Mouse (Mus musculus) layer of hippocampus, postnatal 14 days (tissue): ENCODE data around the gene Klhl21. TPM values are rescaled to one million over a fixed set of nuclear protein-coding genes. Genes with fewer than 3 reads are reported as not detected.

Experiments
- DNase-seq, 2 experiments: peaks; one replicate each; pipeline ENCODE4 v3.0.0; 2021 to 2022; ENCODE audit warnings: low spot score in 2 of 2, mixed read lengths in 1 of 2
- total RNA-seq, 2 experiments: library from RNA; stranded (reverse); gene quantifications; 2 replicates each; pipeline ENCODE4 v1.2.3; 2021

The Klhl21 gene
- total RNA-seq, 2 experiments from 2014 or later, result 16.4 to 18.6 TPM

- DNase-seq, result no peak
Measured at GRCm38 (mm10) chr4:151995371-151996172, 13.0 kb upstream of the Klhl21 start.

GRCm38 (mm10) chr4:151996173-151996950 is 12.2 kb upstream of the Klhl21 start, which contains the start of gene Phf13:
Phf13 (minus strand) TSS chr4:151996258.
- peak; percentile 98 to 99 for DNase-seq

DNA sequence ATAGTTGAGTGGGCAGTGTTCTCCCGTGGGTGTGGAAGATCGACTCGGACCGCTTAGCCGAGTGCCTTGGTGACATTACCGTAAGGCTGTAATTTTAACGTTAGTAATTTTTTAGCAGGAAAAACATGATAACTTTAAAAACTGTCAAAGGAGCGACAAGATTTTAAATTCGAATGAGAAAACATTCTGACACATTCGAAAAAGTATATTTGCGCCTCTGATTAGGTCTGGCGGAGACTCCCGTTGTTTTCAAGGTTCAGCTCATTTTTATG is 11.7 kb upstream of the Klhl21 start:
- DNase-seq, result no peak

DNA sequence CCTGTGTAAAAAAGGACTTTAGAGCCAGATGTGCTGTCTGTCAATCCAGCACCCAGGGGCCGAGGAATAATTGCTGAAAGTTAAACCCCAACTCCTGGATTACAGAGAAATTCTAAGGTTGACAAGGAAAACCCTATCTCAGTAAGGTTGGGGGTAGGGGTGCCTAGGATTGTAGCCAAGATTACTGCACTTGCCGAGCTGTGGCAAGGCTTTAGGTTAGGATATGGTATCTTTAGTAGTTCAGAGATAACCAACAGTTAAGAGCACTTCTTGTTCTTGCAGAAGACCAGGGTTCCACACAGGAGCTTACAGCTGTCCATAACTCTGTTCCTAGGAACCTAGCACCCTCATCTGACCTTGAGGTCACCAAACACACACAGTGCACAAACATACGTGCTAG is 10.9 kb upstream of the Klhl21 start:
- no peak for DNase-seq

DNA sequence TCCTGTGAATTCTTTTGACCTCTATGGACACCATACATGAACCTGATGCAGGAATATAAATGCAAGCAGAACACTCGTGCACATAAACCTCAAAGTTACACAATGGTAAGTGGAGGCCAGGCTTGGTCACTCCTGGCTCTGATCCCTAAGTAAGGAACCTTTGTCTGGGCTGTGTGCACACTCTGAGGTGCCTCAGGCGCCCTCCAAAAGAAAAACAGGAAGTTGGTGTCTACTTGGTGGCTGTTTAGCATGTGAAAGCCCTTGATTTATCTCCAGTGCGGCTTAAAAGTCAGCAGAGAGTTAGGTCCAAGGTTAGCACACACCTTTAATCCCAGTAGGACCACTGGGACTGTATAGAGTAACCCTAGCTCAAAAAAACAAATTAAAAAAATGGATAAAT is 9.1 kb upstream of the Klhl21 start:
- no peak for DNase-seq

- no peak for DNase-seq
Measured at GRCm38 (mm10) chr4:152000906-152001305, 7.7 kb upstream of the Klhl21 start.

DNA sequence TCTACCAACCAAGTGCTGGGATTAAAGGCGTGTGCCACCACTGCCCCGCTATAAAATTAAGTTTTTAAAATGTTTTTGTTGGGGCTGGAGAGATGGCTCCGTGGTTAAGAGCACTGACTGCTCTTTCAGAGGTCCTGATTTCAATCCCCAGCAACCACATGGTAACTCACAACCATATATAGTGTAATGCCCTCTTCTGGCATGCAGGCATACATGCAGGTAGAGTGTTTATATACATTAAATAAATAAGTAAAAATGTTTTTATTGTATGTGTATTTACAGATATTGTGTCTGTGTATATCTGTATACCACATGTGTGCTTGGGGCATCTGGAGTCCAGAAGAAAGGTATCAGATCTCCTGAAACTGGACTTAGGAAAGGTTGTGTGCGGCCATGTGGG is 7.3 kb upstream of the Klhl21 start:
- no peak for DNase-seq

GRCm38 (mm10) chr4:152002063-152002462 is 6.5 kb upstream of the Klhl21 start:
- no peak for DNase-seq

DNA sequence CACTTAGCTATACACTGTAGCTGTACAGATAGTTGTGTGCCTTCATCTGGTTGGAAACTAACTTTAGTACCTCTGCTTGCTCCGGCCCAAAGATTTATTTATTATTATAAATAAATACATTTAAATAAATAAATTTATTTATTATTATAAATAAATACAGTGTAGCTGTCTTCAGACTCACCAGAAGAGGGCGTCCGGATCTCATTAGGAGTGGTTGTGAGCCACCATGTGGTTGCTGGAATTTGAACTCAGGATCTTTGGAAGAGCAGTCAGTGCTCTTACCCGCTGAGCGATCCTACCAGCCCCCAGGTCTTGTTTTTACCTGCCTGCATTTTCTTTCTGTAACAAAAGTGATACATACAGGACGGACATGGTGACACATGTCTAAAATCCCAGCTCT is 2.5 kb upstream of the Klhl21 start:
- no peak for DNase-seq

- no peak for DNase-seq
Measured at GRCm38 (mm10) chr4:152006812-152007211, 1.8 kb upstream of the Klhl21 start.

GRCm38 (mm10) chr4:152007481-152008147 is 989 bp upstream of the Klhl21 start:
- no peak for DNase-seq

DNA sequence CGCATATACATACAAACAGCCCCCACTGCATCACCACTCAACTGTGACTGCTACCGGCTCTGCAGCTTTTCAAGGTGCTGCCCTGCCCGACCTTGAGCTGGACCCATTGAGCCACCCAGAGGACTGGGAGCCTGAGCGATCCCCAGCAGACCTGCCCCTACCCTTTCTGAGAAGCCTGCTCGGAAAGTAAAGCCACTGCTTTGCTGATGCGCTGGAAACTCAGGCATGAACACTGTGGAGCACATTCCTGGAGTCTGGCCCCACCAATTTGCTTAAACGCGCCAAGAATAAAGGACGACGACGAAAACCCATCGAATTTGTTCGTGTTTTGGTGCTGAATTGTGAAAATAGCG is 479 bp upstream of the Klhl21 start:
- no peak for DNase-seq

DNA sequence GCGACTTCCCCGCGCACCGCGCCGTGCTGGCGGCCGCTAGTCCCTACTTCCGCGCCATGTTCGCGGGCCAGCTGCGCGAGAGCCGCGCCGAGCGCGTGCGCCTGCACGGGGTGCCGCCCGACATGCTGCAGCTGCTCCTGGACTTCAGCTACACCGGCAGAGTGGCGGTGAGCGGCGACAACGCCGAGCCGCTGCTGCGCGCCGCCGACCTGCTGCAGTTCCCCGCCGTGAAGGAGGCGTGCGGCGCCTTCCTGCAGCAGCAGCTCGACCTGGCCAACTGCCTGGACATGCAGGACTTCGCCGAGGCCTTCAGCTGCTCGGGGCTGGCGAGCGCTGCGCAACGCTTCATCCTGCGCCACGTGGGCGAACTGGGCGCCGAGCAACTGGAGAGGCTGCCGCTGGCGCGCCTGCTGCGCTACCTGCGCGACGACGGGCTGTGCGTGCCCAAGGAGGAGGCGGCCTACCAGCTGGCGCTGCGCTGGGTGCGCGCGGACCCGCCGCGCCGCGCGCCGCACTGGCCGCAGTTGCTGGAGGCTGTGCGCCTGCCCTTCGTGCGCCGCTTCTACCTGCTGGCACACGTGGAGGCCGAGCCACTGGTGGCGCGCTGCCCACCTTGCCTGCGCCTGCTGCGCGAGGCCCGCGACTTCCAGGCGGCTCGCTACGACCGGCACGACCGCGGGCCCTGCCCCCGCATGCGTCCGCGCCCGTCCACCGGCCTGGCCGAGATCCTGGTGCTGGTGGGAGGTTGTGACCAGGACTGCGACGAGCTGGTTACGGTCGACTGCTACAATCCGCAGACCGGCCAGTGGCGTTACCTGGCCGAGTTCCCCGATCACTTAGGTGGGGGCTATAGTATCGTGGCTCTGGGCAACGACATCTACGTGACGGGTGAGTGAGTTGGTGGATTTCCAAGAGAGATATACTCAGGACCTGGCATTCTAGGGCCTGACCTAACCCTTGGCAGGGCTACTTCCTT is 761 bp downstream of the Klhl21 start:
- DNase-seq, result peak; percentile 69 to 87

DNA sequence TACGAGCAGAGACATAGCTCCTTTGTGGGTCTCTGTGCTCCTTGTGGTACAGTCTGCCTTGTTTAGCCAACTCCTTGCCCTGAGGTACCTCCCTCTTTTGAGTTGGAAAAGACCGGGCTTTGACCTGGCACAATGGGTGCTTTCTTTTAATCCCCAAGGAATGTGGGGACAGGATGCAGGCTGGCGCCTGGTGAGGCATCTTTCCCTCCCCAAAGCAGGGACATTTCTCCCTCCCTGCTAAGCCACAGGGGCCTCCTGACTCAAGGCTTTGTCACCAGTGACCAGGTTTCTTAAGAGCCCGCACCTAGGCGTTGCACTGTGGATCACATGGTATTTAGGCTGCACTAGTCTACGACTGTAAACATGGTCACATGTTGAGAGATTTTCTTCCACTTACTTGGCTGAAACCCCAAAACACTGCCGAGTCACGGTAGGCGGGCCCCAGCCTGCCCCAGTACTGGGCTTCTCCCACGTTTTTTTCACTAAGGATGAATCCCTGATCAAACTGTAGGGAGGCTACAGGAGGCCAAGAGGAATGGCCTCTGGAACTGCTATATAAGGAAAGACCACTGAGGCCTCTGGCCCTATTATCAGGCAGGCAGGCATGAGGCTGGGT is 1.6 kb downstream of the Klhl21 start:
- DNase-seq, result no peak

GRCm38 (mm10) chr4:152010707-152011134 is 2.1 kb downstream of the Klhl21 start:
- DNase-seq, result no peak

- DNase-seq, result no peak
Measured at GRCm38 (mm10) chr4:152011171-152011760, 2.7 kb downstream of the Klhl21 start.

DNA sequence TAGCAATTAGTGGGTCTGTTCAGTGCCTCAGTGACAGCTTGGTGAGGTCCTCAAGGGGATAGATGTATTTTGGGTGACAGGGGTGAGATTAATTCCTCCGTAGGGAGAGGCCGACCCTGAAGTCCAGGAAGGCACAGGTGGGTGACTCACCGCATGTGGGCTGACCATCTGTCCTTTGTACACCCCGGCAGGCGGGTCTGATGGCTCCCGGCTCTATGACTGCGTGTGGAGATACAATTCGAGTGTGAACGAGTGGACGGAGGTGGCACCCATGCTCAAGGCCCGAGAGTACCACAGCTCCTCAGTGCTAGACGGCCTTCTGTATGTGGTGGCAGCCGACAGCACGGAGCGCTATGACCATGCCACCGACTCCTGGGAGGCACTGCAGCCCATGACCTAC is 3.5 kb downstream of the Klhl21 start:
- no peak for DNase-seq

DNA sequence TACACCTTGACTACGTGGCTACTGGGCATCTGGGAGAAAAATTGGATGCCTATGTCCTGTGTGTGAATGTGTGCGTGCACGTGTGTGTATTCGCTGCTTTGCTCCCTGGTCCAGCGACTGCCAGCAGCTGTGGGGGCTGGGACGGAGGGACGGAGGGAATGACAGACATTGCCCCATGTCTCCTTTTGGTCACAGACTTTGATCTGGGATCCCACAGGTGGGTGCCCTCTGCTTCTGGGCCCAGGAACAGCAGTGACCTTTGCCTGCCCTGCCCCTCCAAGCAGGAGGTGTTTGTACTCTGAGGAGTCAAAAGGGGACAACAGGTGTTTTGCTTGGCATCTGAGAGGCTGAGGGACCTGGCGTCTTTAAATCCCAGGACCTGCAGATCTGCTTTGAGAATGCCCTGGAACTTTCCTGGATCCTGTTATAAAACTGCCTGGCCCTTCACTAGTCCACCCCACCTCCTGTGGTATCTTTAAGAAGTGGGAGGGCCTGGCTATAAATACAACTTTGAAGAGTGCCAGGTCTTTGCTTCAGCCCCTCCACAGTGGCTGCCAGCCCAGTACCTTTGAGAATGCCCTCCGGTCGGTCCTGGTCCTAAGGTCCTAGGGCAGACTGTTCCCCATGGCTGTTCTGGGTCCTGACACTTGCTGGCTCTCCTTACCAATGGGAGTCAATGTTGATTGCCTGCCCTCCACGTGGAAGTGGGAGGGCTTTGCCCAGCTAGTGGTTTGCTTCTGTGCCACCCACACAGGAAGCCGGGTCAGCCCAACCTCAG is 4.6 kb downstream of the Klhl21 start:
- no peak for DNase-seq

GRCm38 (mm10) chr4:152019073-152019472 is 10.5 kb downstream of the Klhl21 start:
- DNase-seq, result no peak
